Mouse (Mus musculus) stomach, postnatal 0 days (tissue): ENCODE data around the gene Wscd1.

ENCODE experiments used
- CTCF ChIP-seq: IDR thresholded peaks from 2 replicates; pipeline ENCODE4 v1.5.1; 2016; ENCODE audit warnings: antibody characterized with exemption, low read depth, mild to moderate bottlenecking, moderate library complexity
- EP300 ChIP-seq: optimal IDR thresholded peaks from 2 replicates; pipeline ENCODE3; 2016; ENCODE audit warnings: antibody characterized with exemption

DNA sequence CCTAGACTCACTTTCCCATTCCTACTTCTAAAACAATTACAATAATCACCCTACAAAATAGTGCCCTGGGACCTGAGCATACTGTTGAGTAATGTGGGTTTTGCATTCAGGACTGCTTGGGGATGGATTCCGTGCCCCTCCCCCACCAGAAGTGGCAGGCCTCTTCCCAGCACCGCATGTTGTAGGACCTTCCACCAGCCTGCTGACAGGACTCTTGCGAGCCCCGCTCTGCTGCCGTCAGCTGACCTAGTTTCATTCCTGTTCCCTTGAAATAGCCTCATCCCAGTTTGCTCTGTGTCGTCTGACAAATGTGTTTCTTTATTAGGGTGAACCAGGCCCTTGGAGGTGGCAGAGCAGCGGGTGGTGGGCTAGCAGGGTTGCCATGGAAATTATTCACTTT is 64.8 kb downstream of the Wscd1 start:
- TF ChIP-seq EP300 (no peak), CTCF (no peak)
